Mouse (Mus musculus) brain, embryonic 14.5 days (tissue): ENCODE results near the gene Pcp2. TPM values are rescaled to one million over a fixed set of nuclear protein-coding genes. Genes with fewer than 3 reads are reported as not detected.

Experiments used
- DNase-seq: peaks from one replicate; pipeline ENCODE4 v3.0.0-alpha.2; 2011; ENCODE audit warnings: low read depth
- CTCF ChIP-seq: fragments of 200-500 bp; IDR thresholded peaks from 2 replicates; pipeline ENCODE4 v1.5.1; 2012; ENCODE audit warnings: inconsistent platforms, mild to moderate bottlenecking, moderate library complexity, borderline replicate concordance; ENCODE audit not compliant: insufficient read depth, insufficient read length; ENCODE audit errors: extremely low read depth
- POLR2A ChIP-seq: fragments of 200-500 bp; IDR thresholded peaks from 2 replicates; pipeline ENCODE4 v1.6.1; 2012; ENCODE audit warnings: mild to moderate bottlenecking, inconsistent platforms, borderline replicate concordance; ENCODE audit not compliant: poor library complexity, insufficient read depth, insufficient read length, severe bottlenecking; ENCODE audit errors: extremely low read depth
- polyA plus RNA-seq: library from polyadenylated mRNA; depleted of rRNA; stranded (reverse); fragments of >200 nt; gene quantifications from 2 replicates; pipeline ENCODE4 v1.2.3, GENCODE M21; 2012; rRNA removed

The Pcp2 gene
- polyA plus RNA-seq, result 1.0 and 2.5 TPM in 2 replicates

DNA sequence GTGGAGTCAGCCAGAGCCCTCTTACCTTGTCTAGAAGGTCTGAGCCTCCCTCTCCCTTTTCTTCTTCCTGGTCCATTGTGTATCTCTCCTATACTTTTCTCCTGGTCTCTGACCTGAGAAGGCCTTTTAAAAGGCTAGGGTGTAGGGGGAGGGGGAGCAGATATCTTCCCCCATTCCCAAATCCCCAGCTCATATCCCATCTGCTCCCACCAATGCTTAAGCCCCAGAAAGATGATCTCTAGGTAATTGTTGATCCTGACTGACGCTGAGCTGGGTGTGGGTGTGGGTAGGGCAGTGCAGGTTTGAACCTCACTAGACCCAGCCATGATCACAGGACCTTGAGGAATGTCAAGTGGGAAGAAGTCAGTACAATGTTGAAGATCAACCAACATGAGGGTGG, at the start of gene Pcp2:
TSS of gene Pcp2 (minus strand) at position 101 of the 400 bp plus-strand sequence.
- TF ChIP-seq CTCF (no peak), POLR2A (no peak)
- DNase-seq, result no peak

DNA sequence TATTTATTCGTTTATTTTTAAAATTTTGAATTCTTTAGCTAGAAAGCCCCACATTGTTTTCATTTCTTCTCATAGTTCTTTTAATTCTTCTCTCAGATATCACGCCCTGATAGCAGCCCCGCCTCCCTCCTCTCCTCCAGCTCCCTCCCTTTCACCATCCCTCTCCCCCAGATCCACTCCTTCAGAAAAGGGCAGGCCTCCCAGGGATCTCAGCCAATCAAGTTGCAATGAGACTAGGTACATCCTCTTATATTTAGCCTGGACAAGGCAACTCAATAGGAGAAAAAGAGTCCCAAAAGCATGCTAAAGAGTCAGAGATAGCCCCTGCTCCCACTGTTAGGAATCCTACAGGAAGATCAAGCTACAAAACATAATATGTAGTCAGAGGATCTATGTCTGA, 49.3 kb upstream of the Pcp2 start:
- DNase-seq, result no peak
- TF ChIP-seq POLR2A (no peak), CTCF (no peak)

DNA sequence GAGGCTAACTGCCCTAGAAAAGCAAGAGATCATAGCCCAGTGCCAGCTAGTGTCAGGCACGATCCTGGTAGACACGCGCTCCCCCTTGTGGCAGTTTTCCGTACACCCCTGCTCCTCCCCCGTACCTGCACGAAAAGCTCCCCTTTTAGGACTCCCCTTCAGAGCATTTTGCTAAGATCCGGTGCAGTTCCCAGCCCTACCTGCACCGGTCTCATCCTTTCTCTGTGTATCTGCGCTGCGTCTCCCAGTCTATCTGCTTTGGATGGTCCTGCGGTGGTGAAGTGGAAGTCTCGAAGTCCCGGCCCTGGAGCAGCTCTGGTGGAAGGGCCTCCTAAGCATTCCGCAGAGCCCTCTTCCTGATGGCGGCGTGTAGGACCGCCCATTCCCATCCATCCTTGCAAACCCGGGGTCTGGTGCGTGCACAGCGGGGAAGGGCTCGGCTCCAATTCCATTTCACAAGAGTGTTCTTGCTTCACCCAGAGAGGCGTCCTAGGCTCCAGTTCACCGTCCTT, 46.7 kb upstream of the Pcp2 start, which contains the start of gene Fcor:
TSS of gene Fcor (minus strand) at position 383 of the 512 bp plus-strand sequence.
- DNase-seq, result peak; percentile 94
- TF ChIP-seq POLR2A (0 out of 2 replicates have a peak, but pooled peaks have one; percentile 19), CTCF (peak; percentile 90)

DNA sequence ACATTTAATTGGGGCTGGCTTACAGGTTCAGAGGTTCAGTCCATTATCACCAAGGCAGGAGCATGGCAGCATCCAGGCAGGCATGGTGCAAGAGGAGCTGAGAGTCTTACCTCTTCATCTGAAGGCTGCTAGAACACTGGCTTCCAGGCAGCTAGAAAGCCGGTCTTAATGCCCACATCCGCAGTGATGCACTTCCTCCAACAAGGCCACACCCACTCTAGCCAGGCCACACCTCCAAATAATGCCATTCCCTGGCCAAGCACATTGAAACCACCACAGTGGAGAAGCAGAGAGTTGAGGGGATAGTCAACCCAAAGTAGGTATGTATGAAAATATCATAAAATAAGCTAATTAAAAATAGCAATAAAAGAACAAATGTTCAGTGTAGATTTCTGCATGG, 45.0 kb upstream of the Pcp2 start:
- no peak for DNase-seq
- TF ChIP-seq CTCF (no peak), POLR2A (no peak)

DNA sequence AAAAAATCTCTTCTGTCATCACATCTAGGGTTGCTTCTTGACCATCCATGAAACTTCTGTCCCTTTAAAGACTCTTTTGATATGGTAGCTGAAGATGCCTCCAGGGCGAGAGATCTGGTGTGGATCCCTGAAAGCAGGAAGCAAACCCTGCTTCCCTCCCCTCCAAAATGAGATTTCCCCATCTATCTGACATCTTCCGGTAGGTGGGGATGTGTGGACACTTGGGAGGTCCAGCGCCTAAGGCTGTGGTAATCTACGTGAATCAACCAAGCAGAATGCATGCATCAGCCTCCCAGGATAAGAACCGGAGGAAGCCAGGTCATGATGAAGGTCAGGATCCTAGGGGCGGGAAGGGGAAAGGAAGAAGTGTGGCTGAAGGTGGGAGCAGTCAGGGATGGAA, 40.2 kb upstream of the Pcp2 start, which contains the start of gene Mcemp1:
TSS of gene Mcemp1 (plus strand) at position 248 of the 400 bp plus-strand sequence.
- DNase-seq, result no peak
- TF ChIP-seq POLR2A, result no peak
- TF ChIP-seq CTCF, result no peak

DNA sequence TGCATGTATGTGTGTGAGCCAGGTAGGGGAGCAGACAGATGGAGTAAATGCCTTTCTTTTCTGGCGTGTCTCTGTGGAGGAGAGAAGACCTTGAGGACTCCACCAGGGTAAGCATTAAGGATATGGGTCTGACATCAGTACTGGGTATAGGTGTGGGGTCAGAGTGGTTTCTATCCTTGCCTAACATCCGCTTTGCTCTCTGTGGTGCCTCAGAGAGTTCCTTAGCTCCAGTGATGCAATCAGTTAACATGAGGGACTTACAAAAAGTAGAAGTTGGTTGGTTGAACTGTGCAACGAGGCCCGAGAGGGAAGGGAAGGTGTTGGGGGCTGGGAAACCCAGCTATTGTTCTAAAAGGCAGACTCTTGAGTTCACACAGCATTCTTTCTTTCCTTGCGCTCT, 39.1 kb upstream of the Pcp2 start:
- TF ChIP-seq POLR2A, result no peak
- no peak for TF ChIP-seq CTCF
- DNase-seq, result no peak

DNA sequence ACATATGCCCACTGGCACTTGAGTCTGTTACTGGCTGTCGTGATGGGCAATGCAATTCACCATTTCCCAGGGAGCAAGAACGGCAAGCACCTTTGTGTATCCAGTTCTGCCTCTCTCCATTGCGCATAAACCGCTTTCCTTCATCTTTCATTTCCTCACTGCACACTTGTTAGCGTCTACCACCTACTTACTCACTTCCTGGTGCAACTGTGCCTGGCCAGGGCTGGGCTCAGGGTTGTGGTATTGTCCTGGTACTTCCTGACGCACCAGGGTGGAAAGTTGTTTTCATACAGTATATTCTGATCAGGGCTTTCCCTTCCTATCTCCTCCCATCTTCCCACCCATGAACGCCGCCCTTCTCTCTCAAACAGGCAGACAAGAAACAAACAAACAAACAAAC, 35.5 kb upstream of the Pcp2 start:
- no peak for DNase-seq
- TF ChIP-seq POLR2A (no peak), CTCF (no peak)

DNA sequence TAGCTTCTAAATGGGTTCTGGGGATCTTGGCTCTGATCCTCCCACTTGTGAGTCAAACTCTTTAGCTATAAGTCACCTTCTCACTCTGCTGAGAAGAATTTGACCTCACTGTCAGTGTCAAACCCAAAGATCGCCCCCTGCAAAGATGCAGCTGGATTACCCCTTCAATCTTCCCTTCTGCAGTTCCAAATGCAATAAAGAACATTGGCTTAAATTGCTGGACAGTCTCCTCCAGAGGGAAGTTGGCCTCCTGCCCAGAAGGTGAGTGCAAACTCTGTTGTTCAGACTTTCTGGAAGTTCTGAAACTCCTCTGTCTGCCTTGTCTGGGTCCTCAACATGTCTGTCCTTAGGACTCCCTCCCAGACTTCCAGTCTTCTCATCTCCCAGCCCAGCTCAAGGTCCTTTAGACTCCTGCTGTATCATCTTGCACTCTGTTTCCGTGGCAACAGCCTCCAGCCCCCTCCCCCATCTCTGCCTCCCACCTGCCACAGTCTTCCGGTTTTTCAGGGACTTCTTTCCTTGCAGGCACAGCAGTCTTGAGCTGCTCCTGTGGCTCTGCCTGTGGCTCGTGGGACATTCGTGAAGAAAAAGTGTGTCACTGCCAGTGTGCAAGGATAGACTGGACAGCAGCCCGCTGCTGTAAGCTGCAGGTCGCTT, 31.5 kb upstream of the Pcp2 start:
- TF ChIP-seq CTCF (no peak), POLR2A (no peak)
- peak; percentile 63 for DNase-seq

DNA sequence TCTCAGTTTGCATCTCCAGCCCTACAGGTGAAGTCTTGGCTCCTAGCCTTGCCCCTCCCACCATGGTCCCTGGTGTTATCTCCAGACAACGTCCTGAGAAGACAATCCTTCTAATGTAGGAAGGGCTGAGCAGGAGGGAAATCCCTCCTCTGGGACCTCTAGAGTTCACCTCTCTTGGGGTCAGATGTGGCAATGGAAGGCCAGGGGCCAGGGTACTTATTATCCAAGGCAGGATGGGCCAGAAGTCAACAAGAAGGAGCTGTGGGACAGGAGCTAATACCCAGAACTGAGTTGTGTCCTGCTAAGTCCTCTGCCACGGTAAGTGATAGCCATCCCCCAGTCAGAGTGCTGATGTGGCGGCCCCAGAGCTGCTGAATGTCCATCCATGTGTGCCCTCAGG, 30.2 kb upstream of the Pcp2 start, which contains the start of gene Retn:
TSS of gene Retn (plus strand) at position 245 of the 400 bp plus-strand sequence.
- no peak for TF ChIP-seq CTCF
- TF ChIP-seq POLR2A, result no peak
- DNase-seq, result no peak

DNA sequence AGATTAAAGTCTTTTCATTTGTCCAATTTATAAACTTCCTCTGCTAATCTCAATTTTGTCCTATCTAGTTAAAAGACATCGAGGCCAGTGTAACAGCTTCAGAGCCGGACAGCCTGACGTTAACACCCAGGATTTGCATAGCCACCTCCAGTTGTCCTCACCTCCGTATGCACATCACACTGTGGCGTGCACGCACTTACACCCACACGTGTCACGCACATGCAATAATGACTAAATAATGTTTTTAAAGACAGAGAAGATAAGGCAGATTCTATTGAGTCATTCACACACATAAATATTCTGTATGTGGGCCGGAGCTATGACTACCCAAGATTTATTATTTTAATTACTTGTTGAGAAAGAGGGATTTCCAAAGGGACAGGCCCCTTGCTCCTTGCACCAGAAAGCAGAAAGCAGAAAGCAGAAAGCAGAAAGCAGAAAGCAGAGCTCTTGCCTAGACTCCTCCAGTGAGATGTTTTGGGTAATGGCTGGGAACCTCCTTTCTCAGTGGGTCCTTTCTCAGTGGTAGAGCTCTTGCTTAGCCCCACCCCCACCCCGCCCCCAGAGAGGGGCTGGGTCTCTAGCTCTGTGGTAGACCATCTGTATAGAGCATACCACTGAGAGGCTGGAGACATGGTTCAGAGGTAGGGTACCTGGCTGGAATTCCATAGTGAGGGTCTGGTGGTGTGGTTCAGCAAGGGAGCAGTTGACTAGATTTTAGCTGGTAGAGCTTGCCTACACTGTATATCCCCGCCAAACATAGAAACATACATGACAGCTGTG, 29.6 kb upstream of the Pcp2 start:
- TF ChIP-seq POLR2A (no peak), CTCF (no peak)
- DNase-seq, result no peak

DNA sequence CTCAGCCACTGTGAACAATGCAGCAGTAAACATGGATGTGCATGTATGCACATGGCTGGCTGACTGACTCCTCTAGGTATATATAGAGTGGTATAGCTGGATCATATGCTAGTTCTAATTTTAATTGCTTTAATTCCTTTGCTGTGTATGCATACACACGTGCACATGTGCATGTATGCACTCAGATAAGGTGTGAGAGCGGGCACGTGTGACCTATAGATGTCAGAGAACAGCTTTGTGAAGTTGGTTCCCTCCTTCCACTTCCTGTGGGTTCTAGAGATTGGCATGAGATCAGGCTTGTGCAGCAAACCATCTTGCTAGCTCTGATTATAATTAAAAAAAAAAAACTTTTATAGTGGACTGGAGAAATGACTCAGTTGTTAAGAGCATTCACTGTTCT, 27.5 kb upstream of the Pcp2 start:
- no peak for DNase-seq
- TF ChIP-seq POLR2A, result no peak
- no peak for TF ChIP-seq CTCF
